Mouse (Mus musculus): ENCODE data around the gene Tada2a. TPM values are rescaled to one million over a fixed set of nuclear protein-coding genes. Genes with fewer than 3 reads are reported as not detected.

Gene Tada2a
- total and polyA plus RNA-seq, 2 experiments from 2014 or later: 15.9 to 24.7 TPM

DNA sequence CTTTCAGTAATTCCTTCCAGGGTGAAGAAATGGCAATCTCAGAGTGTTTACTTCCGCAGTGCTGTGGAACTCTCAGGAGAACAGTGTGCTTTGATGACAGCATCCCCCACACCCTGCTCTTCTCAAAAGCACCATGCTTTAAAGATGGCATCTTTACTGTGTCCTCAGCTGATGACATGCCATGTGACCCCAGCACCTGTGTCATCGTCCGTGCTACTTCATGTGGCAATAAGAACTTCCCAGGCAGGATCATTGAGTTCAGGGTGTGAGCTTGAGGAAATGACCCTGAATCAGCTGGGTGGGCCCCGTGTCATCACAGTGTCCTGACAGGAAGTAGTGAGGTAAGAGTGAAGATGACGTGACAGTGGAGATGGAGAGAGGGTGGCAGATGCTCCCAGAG, 96.8 kb downstream of the Tada2a start:
- Histone ChIP-seq H3K9ac (replicated peaks; ENCODE audit: low read length) (no peak overlapping the region), H3K27me3 (ENCODE audit: insufficient read depth, low read length) (no peaks in the 10 kb centered on the region), H3K9me3 (ENCODE audit: low read length) (no peaks in the 10 kb centered on the region), H3K4me1 (ENCODE audit: insufficient read depth, low read length) (no peaks in the 10 kb centered on the region), H3K4me3 (ENCODE audit: low read length) (no peak overlapping the region), H3K36me3 (ENCODE audit: insufficient read depth, low read length) (peaks cover 29% of the 10 kb centered on the region), H3K4me2 (ENCODE audit: low read depth, low read length) (no peak overlapping the region), H3K27ac (no peak overlapping the region)
- ATAC-seq (no peak), DNase-seq (ENCODE audit: low spot score) (no peak)
- WGBS: 89% methylated on average over 5 of the region's 5 CpGs
- TF ChIP-seq CTCF (IDR thresholded peaks at IDR 0.05; ENCODE audit: low read depth): no peak

DNA sequence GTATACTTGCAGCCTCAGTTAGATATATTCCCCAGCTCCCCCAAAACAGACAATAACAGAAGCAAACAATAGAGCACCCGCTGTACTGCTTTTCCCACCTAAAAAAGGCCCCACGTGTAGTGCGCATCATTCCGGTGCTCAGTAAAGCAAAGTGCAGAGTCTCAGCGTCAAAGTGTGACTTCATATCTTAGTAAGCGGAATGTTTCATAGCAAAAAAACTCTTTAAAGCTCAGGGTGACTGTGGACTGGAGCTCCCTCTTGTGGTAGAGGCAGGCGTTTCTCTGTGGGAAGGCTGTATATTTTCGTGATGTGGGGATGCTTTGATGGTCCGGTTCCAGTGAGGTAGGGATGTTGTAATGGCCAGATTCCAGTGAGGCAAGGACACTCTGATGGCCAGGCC, 97.4 kb downstream of the Tada2a start:
- Histone ChIP-seq H3K36me3 (ENCODE audit: insufficient read depth, low read length) (peaks cover 34% of the 10 kb centered on the region), H3K27ac (no peak overlapping the region), H3K4me3 (ENCODE audit: low read length) (no peak overlapping the region), H3K4me2 (ENCODE audit: low read depth, low read length) (no peak overlapping the region), H3K27me3 (ENCODE audit: insufficient read depth, low read length) (no peaks in the 10 kb centered on the region), H3K9me3 (ENCODE audit: low read length) (no peaks in the 10 kb centered on the region), H3K4me1 (ENCODE audit: insufficient read depth, low read length) (no peaks in the 10 kb centered on the region), H3K9ac (replicated peaks; ENCODE audit: low read length) (no peak overlapping the region)
- ATAC-seq: no peak
- DNase-seq (ENCODE audit: low spot score): peak; percentile 46
- 58% methylated on average over 9 of the region's 9 CpGs for WGBS
- TF ChIP-seq CTCF (IDR thresholded peaks at IDR 0.05; ENCODE audit: low read depth): peak; percentile 76

Other genes with a start within 250 kb of the Tada2a start
- 14.5 and 17.9 TPM in 2 replicates for gene Ddx52, start 187.5 kb downstream of the Tada2a start, total RNA-seq (2014; rRNA removed)
- 19.2 and 20.2 TPM in 2 replicates for gene Ddx52, start 187.5 kb downstream of the Tada2a start, polyA plus RNA-seq (2015; fragmentation: Nextera tagmentation; extraction: Ambion mirVana)
- 26.8 and 29.2 TPM in 2 replicates for gene Synrg, start 165.2 kb downstream of the Tada2a start, total RNA-seq (2014; rRNA removed)
- 14.5 and 15.0 TPM in 2 replicates for gene Synrg, start 165.2 kb downstream of the Tada2a start, polyA plus RNA-seq (2015; fragmentation: Nextera tagmentation; extraction: Ambion mirVana)
- gene Dusp14, start 60.3 kb downstream of the Tada2a start, total RNA-seq (2014; rRNA removed): 8.8 and 16.1 TPM in 2 replicates
- 12.6 and 15.4 TPM in 2 replicates for gene Dusp14, start 60.3 kb downstream of the Tada2a start, polyA plus RNA-seq (2015; fragmentation: Nextera tagmentation; extraction: Ambion mirVana)
- 102 and 127 TPM in 2 replicates for gene Acaca, start 72 bp upstream of the Tada2a start, total RNA-seq (2014; rRNA removed)
- 16.4 and 18.2 TPM in 2 replicates for gene Acaca, start 72 bp upstream of the Tada2a start, polyA plus RNA-seq (2015; fragmentation: Nextera tagmentation; extraction: Ambion mirVana)
- not detected in 2 replicates for gene Gm11437, start 37.9 kb upstream of the Tada2a start, total RNA-seq (2014; rRNA removed)
- gene Gm11437, start 37.9 kb upstream of the Tada2a start, polyA plus RNA-seq (2015; fragmentation: Nextera tagmentation; extraction: Ambion mirVana): not detected in 2 replicates

Data from hindbrain, postnatal 0 days (tissue).